Mouse (Mus musculus) brain, embryonic 14.5 days (tissue): ENCODE data around the gene Zfp933. TPM values are rescaled to one million over a fixed set of nuclear protein-coding genes. Genes with fewer than 3 reads are reported as not detected.

Source experiments
- DNase-seq: peaks from one replicate; pipeline ENCODE4 v3.0.0-alpha.2; 2011; ENCODE audit warnings: low read depth
- CTCF ChIP-seq: fragments of 200-500 bp; IDR thresholded peaks from 2 replicates; pipeline ENCODE4 v1.5.1; 2012; ENCODE audit warnings: inconsistent platforms, mild to moderate bottlenecking, moderate library complexity, borderline replicate concordance; ENCODE audit not compliant: insufficient read depth, insufficient read length; ENCODE audit errors: extremely low read depth
- POLR2A ChIP-seq: fragments of 200-500 bp; IDR thresholded peaks from 2 replicates; pipeline ENCODE4 v1.6.1; 2012; ENCODE audit warnings: mild to moderate bottlenecking, inconsistent platforms, borderline replicate concordance; ENCODE audit not compliant: poor library complexity, insufficient read depth, insufficient read length, severe bottlenecking; ENCODE audit errors: extremely low read depth
- polyA plus RNA-seq: library from polyadenylated mRNA; depleted of rRNA; stranded (reverse); fragments of >200 nt; gene quantifications from 2 replicates; pipeline ENCODE4 v1.2.3, GENCODE M21; 2012; rRNA removed

Zfp933 gene
- 6.7 and 8.4 TPM in 2 replicates for polyA plus RNA-seq

DNA sequence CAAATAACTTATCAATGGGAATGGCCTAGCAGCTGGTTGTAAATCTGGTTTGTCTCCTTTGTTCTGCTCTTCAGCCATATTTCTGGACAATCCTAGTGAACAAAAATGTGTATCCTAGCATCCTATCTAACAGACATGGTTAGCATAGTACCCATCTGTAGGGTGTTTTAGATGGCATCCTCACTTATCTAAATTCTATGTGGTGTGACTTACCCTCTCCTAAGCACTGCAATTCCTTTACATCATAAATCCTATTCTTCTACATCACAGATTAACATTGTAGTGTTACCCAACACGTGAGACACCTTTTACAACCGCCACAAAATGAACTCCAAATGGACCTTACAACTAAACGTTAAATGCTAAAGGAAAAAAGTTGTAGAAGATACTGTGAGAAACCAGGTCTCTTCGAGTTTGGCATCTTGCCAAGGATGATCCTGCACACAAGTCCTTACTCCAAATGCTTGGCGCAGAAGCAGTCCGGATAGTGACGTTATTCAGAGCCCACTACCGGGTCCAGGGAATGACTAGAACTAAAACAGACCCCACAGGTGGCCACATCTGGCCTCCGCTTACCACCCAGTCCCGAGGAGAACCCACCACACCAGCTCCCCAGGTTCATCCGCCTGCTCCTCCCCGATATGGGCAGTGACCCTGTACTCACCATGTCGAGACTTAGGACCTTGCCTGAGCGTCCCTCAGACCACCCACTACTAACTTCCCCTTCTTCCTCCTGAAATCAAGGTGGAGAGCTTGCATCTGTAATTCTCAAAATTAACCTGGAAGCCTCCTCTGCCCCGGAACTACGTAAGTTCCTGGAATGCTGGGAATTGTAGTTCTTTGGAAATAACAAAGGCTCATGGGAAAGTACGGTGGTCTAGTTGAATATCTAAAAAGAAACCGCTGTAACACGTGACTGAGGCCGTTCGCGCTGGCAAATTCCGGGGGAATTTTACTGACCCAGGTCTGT is at the start of gene Zfp933:
Zfp933 (minus strand) TSS at position 753 of the 970 bp plus-strand sequence.
- TF ChIP-seq CTCF (no peak), POLR2A (no peak)

DNA sequence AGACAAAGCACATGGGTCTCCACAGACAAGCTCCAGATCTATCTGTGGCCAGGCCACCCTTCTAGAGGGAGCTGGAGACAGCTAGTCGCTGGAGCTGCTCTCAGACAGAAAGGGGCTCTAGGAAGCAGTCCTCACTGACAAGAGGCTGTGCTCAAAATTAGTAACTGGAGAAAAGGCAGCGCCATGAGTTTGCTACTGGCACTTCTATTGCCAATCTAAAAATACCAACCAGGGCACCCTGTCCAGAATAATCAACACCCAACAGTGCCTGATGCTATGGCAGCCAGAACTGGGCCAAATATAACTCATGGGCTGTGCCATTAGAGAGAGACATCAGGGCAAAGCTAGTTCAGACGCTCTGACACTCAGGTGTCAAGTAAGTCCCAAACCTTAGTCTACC is 49.2 kb upstream of the Zfp933 start:
- no peak for DNase-seq
- TF ChIP-seq CTCF (no peak), POLR2A (no peak)

More for the DNA sequence above, at the start of gene Zfp933:
- DNase-seq, result peak; percentile 97

DNA sequence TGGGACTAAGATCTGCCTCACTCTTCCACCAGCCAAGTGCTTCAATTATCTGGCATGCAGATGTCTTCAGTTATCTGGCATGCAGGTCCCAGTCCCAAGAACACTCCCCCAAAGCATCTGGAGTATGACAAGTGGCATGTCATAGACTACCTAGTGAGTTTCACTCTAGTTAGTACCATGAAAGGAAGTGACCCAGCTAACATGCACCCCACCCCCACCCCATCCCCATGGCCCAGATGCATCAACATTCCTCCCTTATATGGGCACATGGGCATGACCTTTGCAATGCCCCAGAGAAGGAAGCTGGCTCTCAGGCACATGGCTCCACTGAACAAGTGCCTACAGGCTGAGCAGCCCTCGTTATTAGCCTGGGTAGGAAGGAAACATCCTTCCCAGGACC is 48.2 kb upstream of the Zfp933 start:
- DNase-seq, result no peak
- no peak for TF ChIP-seq CTCF
- TF ChIP-seq POLR2A, result no peak

DNA sequence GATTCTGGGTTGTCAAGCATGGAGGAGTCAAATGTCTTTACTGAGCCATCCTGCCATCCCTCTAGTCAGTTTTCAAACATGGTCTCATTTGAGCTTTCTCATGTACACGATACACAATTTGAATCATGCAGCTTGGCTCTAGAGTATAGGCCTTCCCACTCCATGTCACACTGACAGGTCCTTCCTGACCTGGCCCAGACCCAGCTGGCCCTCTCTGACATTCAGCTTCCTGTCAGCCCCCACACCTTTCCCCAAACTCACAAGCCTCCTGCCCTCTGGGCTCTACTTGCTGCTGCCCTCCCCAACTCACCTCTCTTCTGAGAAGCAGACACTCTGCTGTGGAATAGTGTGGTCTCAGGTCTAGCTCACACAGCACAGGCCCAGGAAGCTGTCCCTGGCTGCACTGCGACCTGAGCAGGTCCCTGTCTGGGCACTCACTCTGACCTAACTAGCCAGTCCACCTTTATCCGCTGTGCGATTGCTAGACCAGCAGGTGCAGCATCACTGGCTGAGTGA is 47.7 kb upstream of the Zfp933 start:
- DNase-seq, result no peak
- TF ChIP-seq POLR2A (no peak), CTCF (no peak)

DNA sequence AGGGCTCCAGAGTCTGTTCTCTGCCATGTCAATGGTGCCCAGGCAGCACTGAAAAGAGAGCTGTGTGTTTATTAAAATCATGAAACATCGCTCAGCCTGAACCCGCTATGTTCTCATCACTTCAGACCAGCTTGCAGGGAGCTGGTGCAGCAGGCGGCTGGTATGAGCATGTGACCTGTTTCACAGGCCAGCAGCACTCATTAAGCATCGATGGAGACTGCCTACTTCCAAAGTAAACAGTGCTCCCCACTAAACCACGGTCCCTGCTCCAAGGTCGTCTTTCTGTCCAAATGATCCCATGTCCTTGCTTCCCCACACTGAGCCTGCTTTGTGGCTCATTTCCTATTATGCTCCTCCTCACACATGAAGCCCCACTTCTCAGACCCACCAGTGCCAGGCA is 42.2 kb upstream of the Zfp933 start:
- TF ChIP-seq POLR2A (no peak), CTCF (no peak)
- DNase-seq, result no peak

DNA sequence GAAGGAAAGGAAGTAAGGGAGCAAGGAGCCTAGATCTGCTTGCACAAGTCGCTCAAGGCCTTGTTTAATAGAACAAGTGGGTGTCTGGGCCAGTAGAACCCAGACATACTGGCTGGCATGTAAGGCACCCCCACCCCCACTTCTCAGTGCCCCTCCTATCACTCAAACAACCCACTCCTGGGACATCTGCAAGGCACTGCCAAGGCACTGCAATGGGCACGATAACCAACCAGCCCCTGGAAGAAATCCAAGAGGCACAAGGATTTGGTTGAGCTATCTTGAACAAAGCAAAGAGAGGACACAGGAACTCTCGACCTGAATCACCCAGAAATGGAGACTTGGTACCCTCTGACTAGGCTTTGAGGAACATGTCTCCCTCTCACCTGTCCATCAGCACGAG is 40.1 kb upstream of the Zfp933 start:
- TF ChIP-seq POLR2A (no peak), CTCF (no peak)
- no peak for DNase-seq

DNA sequence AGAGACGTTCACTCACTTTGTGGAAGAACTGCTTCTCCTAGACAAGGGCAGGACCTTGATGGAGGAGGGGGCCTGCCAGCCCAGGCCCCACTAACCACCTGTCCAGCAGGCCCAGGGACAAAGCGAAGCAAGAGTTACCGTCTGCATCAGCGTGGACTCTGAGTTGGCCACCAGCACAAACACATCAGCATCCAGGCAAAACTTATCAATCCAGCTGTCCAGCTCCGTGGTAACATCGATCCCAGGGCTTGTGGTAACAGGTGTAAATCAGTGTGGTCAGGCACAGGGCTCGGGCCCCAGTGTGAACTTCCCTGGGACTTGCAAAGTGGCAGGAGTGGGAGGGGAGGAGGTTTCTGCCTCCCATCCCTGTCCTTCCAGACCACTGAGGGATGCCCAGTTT is 39.1 kb upstream of the Zfp933 start:
- TF ChIP-seq POLR2A, result no peak
- TF ChIP-seq CTCF, result no peak
- DNase-seq, result no peak

DNA sequence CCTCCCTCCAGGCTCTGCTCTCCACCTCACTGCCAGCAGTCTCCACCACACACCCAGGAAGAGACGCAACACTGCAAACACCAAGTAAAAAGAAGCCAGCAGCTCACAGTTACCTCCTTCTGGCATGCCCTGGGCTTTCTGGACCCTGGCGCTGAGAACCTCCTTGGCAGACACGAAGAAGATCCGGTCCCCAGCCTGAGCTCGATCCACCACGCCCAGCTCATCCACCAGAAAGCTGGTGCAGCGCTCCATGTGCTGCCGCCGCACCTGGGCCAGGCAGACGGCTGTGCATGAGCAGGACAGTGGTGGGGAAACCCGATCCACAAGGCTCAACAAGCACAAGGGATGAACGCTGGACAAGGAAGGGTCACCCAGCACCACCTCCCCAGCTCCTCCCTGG is 38.0 kb upstream of the Zfp933 start:
- no peak for DNase-seq

DNA sequence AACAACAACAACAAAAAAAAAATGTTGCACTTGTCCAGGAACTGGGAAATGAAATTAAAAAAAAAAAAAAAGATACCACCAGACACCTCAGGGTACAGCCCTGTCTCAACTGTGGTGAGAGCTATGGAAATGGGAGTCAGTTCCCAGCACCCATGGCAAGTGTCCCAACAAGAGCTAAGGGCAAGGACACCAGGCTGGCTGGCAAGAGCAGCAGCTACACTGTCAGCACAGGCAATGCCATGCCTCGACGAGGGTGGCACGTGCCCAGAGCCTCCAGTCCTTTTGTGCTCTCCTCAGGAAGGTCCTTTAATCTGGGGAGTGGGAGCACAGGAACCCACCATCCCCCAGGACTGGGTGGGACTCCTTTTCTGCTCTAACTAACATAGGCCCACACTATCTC is 36.0 kb upstream of the Zfp933 start:
- no peak for DNase-seq
- no peak for TF ChIP-seq POLR2A
- no peak for TF ChIP-seq CTCF

More for the DNA sequence above, 38.0 kb upstream of the Zfp933 start:
- TF ChIP-seq CTCF, result no peak
- TF ChIP-seq POLR2A, result no peak

DNA sequence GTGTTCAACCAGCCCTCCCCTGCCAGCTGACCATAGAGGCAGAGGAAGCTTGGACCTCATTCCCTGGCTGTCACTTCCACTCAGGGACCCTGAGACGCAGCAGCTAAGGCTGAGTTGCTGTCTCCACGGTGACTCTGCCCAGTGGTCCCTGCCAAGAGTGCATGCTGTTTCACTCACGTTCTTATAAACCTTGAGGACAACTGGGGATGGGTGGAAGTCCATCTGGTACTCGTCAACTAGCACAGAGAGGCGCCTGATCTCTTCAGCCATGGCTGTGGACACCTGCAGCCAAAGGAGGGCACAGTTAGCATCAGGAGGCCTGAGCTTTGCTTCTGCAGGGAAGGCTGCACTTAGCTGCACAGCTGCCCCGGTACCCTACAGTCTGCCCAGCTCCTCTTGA is 34.9 kb upstream of the Zfp933 start:
- TF ChIP-seq CTCF, result no peak
- TF ChIP-seq POLR2A, result no peak
- no peak for DNase-seq

DNA sequence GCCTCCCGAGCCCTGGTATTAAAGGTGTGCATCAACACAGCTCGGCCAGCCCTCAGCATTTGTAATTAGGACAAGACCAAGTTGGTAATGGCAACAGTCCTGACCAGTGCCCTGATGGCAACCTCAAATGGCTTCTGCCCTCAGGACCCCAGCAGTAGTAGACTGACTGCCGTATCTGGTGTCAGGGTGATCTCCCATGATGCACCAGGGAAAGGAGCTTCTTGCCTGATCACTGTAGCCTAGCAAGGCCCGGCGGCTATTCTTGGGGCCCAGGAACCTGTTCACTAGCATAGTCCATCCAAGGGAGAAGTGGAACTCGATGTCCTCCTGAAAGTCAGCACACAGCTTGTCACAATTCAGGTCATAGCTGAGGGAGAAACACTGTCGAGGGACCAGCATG is 33.6 kb upstream of the Zfp933 start:
- no peak for DNase-seq
- no peak for TF ChIP-seq POLR2A
- TF ChIP-seq CTCF, result no peak
